Mouse (Mus musculus): ENCODE measurements around the gene Hcst. TPM values are rescaled to one million over a fixed set of nuclear protein-coding genes. Genes with fewer than 3 reads are reported as not detected.

The Hcst gene
- 0.70 and 2.3 TPM in 2 replicates for polyA plus RNA-seq (2015; fragmentation: Nextera tagmentation; extraction: Ambion mirVana)

DNA sequence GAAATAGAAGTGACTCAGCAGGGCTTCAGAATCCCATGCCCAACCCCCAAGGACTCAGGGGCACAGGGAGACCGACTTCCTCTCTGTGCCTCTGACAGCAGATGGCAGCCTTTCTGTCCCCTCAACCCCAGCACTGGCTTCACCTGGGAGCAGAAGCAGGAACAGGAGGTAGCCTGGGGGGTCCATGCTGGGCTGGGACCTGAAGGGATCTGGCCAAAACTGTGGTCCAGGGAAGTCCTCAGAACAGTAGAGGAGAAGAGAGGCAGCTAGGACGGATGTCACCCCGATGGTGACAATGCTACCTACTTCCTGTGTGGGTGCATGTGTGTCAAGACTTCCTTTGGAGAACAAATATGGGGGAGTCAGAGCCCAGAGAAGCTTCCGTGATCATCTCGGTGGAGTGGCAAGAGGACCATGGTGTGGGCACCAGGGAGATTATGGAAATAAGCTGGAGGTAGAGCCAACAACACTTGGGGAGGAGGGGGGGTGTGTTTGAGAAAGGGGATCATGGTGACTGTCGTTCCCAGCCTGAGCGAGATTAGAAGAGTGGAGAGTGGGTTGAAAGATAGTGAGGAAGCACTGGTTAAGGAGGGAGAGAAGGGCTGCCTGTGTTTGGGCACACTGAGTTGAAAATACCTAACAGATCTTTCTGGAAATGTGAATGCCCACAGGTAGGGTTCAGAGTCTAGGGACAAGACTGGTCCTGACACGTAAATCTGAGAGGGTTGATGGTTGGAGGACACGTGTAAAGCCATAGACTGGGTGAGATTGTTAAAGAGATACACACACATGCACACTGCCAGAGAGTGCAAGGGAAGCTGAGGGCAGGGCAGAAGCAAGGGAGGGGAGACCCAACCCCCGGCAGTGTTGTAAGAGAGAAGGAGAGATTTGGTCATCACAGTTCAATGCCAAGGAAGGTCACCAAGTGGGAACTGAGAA is at the start of gene Hcst:
TSS of gene Hcst (minus strand) at position 294 of the 939 bp plus-strand sequence.
- Histone ChIP-seq H3K9me3 (no peaks in the 10 kb centered on the region), H3K4me3 (no peak within 1 kb of the TSS), H3K4me1 (peaks cover 13% of the 10 kb centered on the region; the same call in 1 of the 2 replicates), H3K27me3 (no peaks in the 10 kb centered on the region; the same call in 1 of the 2 replicates), H3K4me2 (0 out of 2 replicates have a peak within 1 kb of the TSS, but pooled peaks have one; percentile 93), H3K36me3 (no peaks in the 10 kb centered on the region), H3K9ac (no peak within 1 kb of the TSS), H3K27ac (no peak within 1 kb of the TSS)
- 60% methylated on average over 10 of the region's 10 CpGs for WGBS
- no peak for ATAC-seq (ENCODE audit: borderline replicate concordance, extremely low read depth, low FRiP score, low TSS enrichment)

DNA sequence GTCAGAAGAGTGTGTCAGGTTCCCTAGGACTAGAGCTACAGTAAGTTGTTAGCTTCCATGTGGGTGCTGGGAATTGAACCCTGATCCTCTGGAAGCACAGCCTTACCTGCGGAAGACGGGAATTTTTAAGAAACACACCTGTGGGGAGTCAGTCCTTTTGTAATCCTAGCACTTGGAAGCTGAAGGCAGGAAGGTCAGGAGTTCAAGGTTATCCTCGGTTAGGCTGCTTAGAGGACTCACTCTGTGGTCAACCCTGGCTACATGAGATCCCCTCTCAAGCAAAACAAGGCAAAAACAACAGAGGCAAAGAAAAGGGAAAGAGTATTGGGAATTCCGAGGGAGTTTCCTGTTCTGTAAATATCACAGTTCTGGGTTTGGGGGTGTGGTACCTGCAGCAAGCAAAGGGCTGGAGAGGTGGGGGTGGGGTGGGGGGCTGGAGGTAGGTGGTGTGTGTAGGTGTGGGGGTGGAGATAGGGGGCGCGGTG is 45.2 kb upstream of the Hcst start:
- Histone ChIP-seq H3K9ac (no peak overlapping the region), H3K27ac (no peak overlapping the region), H3K27me3 (peaks cover 86% of the 10 kb centered on the region)

DNA sequence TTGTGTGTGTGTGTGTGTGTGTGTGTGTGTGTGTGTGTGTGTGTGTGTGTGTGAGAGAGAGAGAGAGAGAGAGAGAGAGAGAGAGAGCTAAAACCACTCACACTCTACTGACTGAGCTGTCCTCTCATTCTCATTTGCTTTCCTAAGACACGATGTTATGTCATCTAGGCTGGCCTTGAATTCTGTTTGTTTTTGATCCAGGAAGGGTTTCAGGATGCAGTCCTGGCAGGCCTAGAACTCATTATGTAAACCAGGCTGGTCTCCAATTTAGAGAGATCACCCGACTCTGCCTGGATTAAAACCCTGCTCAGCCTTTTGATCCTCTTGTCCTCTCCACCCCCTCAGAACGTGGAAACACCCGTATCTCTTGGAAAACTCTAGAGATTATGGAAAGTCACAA is 44.3 kb upstream of the Hcst start:
- Histone ChIP-seq H3K36me3 (no peaks in the 10 kb centered on the region), H3K9ac (no peak overlapping the region), H3K27me3 (peaks cover 94% of the 10 kb centered on the region), H3K9me3 (no peaks in the 10 kb centered on the region), H3K4me2 (no peak overlapping the region), H3K27ac (no peak overlapping the region), H3K4me1 (no peaks in the 10 kb centered on the region), H3K4me3 (no peak overlapping the region)
- WGBS = 19% methylated on average over 4 of the region's 4 CpGs
- no peak for ATAC-seq (ENCODE audit: borderline replicate concordance, extremely low read depth, low FRiP score, low TSS enrichment)

More for the DNA sequence above, 45.2 kb upstream of the Hcst start:
- H3K9me3 ChIP-seq = no peaks in the 10 kb centered on the region
- H3K4me1 ChIP-seq = no peaks in the 10 kb centered on the region
- no peak overlapping the region for H3K4me2 ChIP-seq
- ATAC-seq (ENCODE audit: borderline replicate concordance, extremely low read depth, low FRiP score, low TSS enrichment) = no peak
- WGBS = 10% methylated on average over 6 of the region's 6 CpGs
- no peak overlapping the region for H3K4me3 ChIP-seq
- no peaks in the 10 kb centered on the region for H3K36me3 ChIP-seq

DNA sequence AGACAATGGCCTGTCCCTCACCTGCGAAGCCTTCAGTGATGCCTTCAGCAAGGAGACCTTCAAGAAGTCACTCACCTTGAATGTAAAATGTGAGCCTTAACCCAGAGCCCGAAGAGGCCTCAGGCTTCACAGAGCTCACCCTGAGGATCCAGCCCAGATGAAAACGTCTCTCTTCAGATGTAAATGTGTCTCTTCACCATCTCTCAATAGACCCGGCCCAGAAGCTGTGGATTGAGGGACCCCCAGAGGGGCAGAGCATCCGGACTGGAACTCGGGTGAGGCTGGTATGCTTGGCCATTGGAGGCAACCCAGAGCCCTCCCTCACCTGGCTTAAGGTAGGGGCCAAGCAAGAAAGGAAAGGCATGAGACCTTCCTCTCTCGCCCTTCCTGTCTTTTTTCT is 43.9 kb upstream of the Hcst start:
- Histone ChIP-seq H3K9ac (no peak overlapping the region), H3K9me3 (no peaks in the 10 kb centered on the region), H3K27ac (no peak overlapping the region), H3K4me2 (no peak overlapping the region), H3K36me3 (no peaks in the 10 kb centered on the region), H3K4me1 (no peaks in the 10 kb centered on the region), H3K27me3 (peaks cover 97% of the 10 kb centered on the region), H3K4me3 (no peak overlapping the region)
- 32% methylated on average over 7 of the region's 7 CpGs for WGBS
- ATAC-seq (ENCODE audit: borderline replicate concordance, extremely low read depth, low FRiP score, low TSS enrichment) = no peak

DNA sequence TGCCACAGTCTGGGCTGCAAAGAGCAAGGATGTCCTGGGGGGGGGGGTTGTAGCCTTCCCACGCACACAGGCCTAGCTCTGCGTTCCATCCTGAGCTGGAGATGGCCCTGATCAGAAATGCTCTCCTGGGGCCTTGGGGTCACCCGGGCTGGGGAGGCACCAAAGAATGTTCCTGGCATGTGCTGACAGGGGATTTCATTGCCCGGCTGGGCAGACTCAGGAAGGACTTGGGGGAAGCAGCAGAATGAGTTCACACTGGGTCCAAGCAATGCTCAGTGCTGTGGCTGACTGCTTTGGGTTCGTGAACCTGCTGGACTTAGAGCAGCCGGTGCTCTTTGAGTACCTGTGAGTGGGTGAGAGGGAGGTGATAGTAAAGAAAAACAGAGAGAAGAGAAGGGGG is 39.8 kb upstream of the Hcst start:
- ATAC-seq (ENCODE audit: borderline replicate concordance, extremely low read depth, low FRiP score, low TSS enrichment) = no peak

DNA sequence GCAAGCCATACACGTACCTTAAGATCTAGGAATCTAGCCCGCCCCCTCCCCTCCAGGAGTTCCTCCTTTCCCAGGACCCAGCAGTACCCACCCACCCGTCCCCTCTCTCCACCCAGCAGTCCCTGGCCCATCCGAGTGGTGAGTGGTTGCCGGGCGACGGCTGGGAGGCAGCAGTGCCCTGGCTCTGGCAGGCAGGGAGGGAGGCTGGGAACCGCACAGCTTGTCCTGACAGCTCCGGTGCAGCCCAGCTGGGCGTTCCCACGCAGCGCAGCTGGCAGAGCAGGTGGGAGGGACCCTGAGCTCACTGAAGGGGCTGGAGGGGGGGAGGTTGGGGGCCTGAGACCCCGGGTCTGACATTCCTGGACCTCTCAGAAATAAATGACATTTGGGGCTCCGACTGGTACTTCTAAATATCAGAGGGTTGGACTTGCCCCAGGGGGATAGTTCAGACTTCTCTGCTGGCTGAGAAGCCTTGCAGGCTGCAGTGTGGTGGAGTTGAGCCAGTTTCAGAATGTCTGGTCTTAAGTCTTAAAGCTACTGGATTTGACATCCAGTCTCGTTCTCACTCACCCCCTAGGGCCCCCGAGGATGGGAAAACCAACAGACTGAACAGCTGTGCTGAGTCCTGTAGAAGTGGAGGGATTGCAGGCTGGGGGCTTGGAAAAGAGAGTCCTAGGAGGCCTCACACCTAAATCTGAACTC is 38.1 kb upstream of the Hcst start, which contains the start of the genes Kirrel2 and Nphs1:
TSS of gene Kirrel2 (minus strand) at position 62 of the 702 bp plus-strand sequence.
TSS of gene Nphs1 (plus strand) at position 687 of the 702 bp plus-strand sequence.
- Histone ChIP-seq H3K4me2 (no peak within 1 kb of the TSS), H3K36me3 (no peaks in the 10 kb centered on the region), H3K9me3 (no peaks in the 10 kb centered on the region), H3K4me1 (0 out of 2 replicates have a peak, but pooled peaks cover 3% of the 10 kb centered on the region), H3K9ac (no peak within 1 kb of the TSS), H3K27ac (no peak within 1 kb of the TSS), H3K27me3 (peaks cover 97% of the 10 kb centered on the region), H3K4me3 (no peak within 1 kb of the TSS)
- ATAC-seq (ENCODE audit: borderline replicate concordance, extremely low read depth, low FRiP score, low TSS enrichment) = no peak
- WGBS = 2% methylated on average over 16 of the region's 16 CpGs

More for the DNA sequence above, 39.8 kb upstream of the Hcst start:
- H3K27me3 ChIP-seq = peaks cover 96% of the 10 kb centered on the region
- no peak overlapping the region for H3K4me3 ChIP-seq
- H3K27ac ChIP-seq = no peak overlapping the region
- H3K9me3 ChIP-seq = no peaks in the 10 kb centered on the region
- H3K4me1 ChIP-seq = no peaks in the 10 kb centered on the region
- no peak overlapping the region for H3K4me2 ChIP-seq
- no peaks in the 10 kb centered on the region for H3K36me3 ChIP-seq
- 30% methylated on average over 6 of the region's 6 CpGs for WGBS
- H3K9ac ChIP-seq = no peak overlapping the region

DNA sequence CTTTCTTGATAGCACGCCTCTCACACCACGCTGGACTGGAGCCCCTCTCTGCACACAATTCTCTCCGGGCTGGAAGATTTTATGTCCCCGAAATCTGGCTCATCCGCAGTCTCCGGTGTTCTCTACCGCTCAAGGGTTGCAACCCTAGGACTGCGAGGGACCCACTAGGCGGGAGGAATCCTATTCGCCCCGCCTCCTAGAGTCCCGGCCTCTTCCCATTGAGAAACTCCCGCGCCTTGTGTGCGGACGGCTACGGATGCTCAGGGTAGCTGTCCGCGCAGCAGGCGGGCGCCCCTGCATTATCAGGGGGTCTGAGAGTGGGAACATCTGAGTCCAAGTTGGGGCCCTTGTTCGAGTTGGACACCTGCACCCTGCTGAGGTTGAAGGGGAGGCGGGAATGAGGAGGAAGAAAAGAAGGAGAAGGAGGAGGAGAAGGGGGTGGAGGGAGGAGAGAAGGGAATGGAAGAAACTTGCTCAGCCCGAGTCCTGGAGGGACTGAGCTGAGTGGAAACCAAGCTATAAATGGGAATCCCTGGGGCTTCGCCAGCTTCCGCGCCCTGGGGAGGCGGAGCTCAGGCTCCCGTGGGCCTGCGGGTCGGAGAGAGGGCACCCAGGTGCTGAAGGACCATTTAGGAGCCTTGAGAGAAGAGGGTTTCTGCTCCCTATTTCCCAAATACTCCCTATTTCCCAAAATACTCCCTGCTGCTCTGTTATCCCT is 37.4 kb upstream of the Hcst start:
- Histone ChIP-seq H3K36me3 (no peaks in the 10 kb centered on the region), H3K9ac (no peak overlapping the region), H3K27me3 (peaks cover 95% of the 10 kb centered on the region), H3K9me3 (no peaks in the 10 kb centered on the region), H3K4me3 (no peak overlapping the region), H3K4me2 (no peak overlapping the region), H3K4me1 (0 out of 2 replicates have a peak, but pooled peaks cover 3% of the 10 kb centered on the region), H3K27ac (no peak overlapping the region)
- no peak for ATAC-seq (ENCODE audit: borderline replicate concordance, extremely low read depth, low FRiP score, low TSS enrichment)
- 1% methylated on average over 31 of the region's 31 CpGs for WGBS

DNA sequence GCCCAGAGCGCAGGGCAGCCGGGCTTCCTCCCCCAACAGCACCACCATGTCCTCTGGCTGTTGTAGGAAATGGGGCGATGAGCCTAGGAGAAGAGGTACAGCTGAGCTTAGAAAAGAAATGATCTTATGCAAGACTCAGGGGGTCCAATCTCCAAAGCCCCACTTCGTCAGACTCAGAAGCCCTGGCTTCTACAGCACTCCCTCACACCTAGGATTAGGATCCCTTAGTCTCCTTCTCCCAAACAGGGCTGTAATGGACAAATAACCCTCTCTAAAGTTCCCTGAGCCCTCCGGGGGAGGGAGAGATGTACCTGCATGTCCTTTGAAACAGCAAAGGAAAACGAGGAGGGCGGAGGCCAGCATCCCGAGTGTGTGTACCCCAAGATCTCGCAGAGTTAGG is 36.8 kb upstream of the Hcst start:
- peaks cover 97% of the 10 kb centered on the region for H3K27me3 ChIP-seq
- 0 out of 2 replicates have a peak, but pooled peaks cover 3% of the 10 kb centered on the region for H3K4me1 ChIP-seq
- H3K4me3 ChIP-seq = no peak overlapping the region
- H3K36me3 ChIP-seq = no peaks in the 10 kb centered on the region
- ATAC-seq (ENCODE audit: borderline replicate concordance, extremely low read depth, low FRiP score, low TSS enrichment) = no peak
- no peak overlapping the region for H3K27ac ChIP-seq
- no peak overlapping the region for H3K4me2 ChIP-seq
- no peak overlapping the region for H3K9ac ChIP-seq
- WGBS = 1% methylated on average over 9 of the region's 9 CpGs
- H3K9me3 ChIP-seq = no peaks in the 10 kb centered on the region

DNA sequence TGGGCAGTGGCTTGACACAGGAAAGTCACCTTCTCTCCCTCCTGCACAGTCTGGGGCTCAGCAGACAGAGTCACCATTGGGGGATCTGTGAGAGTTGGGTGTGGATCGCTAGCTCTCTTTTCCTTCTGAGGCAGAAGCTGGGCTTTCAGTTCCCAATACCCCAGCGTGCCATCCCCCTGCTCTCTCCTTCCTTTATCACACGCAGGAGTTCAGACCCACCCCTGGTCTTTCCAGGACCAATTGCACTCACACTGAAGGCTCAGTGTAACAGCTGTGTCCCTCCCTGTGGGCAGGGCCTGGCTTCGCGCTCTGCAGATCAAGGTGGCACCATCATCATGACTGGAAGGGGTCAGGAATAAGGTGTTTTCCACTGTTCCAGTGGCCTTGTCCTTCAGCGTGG is 34.6 kb upstream of the Hcst start:
- no peak overlapping the region for H3K4me3 ChIP-seq
- no peak overlapping the region for H3K9ac ChIP-seq
- H3K9me3 ChIP-seq = no peaks in the 10 kb centered on the region
- H3K4me1 ChIP-seq = 0 out of 2 replicates have a peak, but pooled peaks cover 3% of the 10 kb centered on the region
- peaks cover 78% of the 10 kb centered on the region for H3K27me3 ChIP-seq
- H3K4me2 ChIP-seq = no peak overlapping the region; the same call in 1 of the 2 replicates
- 11% methylated on average over 6 of the region's 6 CpGs for WGBS
- no peaks in the 10 kb centered on the region for H3K36me3 ChIP-seq
- no peak overlapping the region for H3K27ac ChIP-seq
- no peak for ATAC-seq (ENCODE audit: borderline replicate concordance, extremely low read depth, low FRiP score, low TSS enrichment)

DNA sequence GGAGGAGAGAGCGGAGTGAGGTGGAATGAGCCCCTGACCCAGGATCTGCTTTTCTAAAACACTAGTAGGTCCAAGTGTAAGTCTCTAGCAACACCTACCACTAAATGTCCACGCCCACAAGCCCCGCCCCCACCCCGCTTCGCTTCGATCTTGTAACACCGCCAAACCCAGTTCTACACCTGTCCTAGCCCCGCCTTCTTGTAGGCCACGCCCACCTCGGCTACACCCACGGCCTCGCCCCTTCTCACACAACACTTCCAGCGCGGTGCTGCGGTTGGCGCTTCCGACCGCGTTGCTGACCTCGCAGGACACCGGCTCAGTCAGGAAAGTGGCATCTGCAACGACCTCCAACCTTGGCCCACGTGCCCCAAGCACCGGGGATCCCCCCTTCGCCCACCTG is 34.1 kb upstream of the Hcst start:
- H3K4me3 ChIP-seq = no peak overlapping the region
- H3K9me3 ChIP-seq = no peaks in the 10 kb centered on the region
- H3K27me3 ChIP-seq = peaks cover 73% of the 10 kb centered on the region
- 2% methylated on average over 25 of the region's 25 CpGs for WGBS
- no peak overlapping the region for H3K9ac ChIP-seq
- no peak for ATAC-seq (ENCODE audit: borderline replicate concordance, extremely low read depth, low FRiP score, low TSS enrichment)
- no peak overlapping the region for H3K27ac ChIP-seq
- H3K4me2 ChIP-seq = peak overlapping the region; percentile 30; the same call in 1 of the 2 replicates
- H3K36me3 ChIP-seq = no peaks in the 10 kb centered on the region
- 0 out of 2 replicates have a peak, but pooled peaks cover 3% of the 10 kb centered on the region for H3K4me1 ChIP-seq

DNA sequence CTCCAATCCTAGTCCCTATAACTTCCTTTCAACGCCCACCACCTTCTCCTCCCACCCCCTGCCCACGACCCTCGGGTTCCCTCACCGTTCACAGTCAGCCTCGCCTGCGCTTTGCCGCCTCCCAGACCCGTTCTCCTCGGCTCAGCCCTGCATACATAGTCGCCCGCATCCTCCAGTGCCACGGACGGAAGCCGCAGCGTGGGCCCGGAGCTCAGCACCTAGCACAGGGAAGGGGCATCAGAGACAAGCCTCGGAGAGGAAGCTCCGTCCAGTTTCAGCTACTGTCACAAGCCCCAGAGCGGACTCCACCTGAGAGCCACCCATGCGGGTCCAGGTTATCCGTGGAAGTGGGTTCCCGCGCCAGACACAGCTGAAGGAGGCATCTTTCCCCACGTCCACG is 33.7 kb upstream of the Hcst start:
- 19% methylated on average over 25 of the region's 25 CpGs for WGBS
- Histone ChIP-seq H3K4me3 (no peak overlapping the region), H3K4me1 (0 out of 2 replicates have a peak, but pooled peaks cover 3% of the 10 kb centered on the region), H3K27ac (no peak overlapping the region), H3K9ac (no peak overlapping the region), H3K36me3 (no peaks in the 10 kb centered on the region), H3K9me3 (no peaks in the 10 kb centered on the region), H3K4me2 (peak overlapping the region; percentile 30; the same call in 1 of the 2 replicates), H3K27me3 (peaks cover 69% of the 10 kb centered on the region)
- ATAC-seq (ENCODE audit: borderline replicate concordance, extremely low read depth, low FRiP score, low TSS enrichment) = no peak
